Mouse (Mus musculus): ENCODE data around the gene Garnl3.

The Garnl3 gene

GRCm38 (mm10) chr2:33131500-33132092, at the start of gene Garnl3:
Garnl3 (minus strand) TSS chr2:33131654.
- no peak for DNase-seq (ENCODE audit: low read depth, low spot score)

- DNase-seq (ENCODE audit: low read depth, low spot score) = no peak
These were observed 48.6 kb upstream of the Garnl3 start for GRCm38 (mm10) chr2:33179930-33180630.

- DNase-seq (ENCODE audit: low read depth, low spot score) = no peak
These were observed 47.9 kb upstream of the Garnl3 start for GRCm38 (mm10) chr2:33179171-33179929.

GRCm38 (mm10) chr2:33178243-33178932, 46.9 kb upstream of the Garnl3 start:
- no peak for DNase-seq (ENCODE audit: low read depth, low spot score)

- DNase-seq (ENCODE audit: low read depth, low spot score) = no peak
These were observed 46.2 kb upstream of the Garnl3 start for GRCm38 (mm10) chr2:33177443-33178242.

GRCm38 (mm10) chr2:33176921-33177320, 45.5 kb upstream of the Garnl3 start:
- no peak for DNase-seq (ENCODE audit: low read depth, low spot score)

- DNase-seq (ENCODE audit: low read depth, low spot score) = no peak
These were observed 45.1 kb upstream of the Garnl3 start for GRCm38 (mm10) chr2:33176516-33176915.

- DNase-seq (ENCODE audit: low read depth, low spot score) = no peak
These were observed 42.2 kb upstream of the Garnl3 start for GRCm38 (mm10) chr2:33173686-33174085.

- no peak for DNase-seq (ENCODE audit: low read depth, low spot score)
These were observed 41.7 kb upstream of the Garnl3 start for GRCm38 (mm10) chr2:33173126-33173525.

GRCm38 (mm10) chr2:33170777-33171565, 39.5 kb upstream of the Garnl3 start:
- DNase-seq (ENCODE audit: low read depth, low spot score) = no peak

- no peak for DNase-seq (ENCODE audit: low read depth, low spot score)
These were observed 38.0 kb upstream of the Garnl3 start for GRCm38 (mm10) chr2:33169445-33169844.

GRCm38 (mm10) chr2:33167060-33167459, 35.6 kb upstream of the Garnl3 start:
- DNase-seq (ENCODE audit: low read depth, low spot score) = no peak

GRCm38 (mm10) chr2:33165710-33166374, 34.4 kb upstream of the Garnl3 start:
- no peak for DNase-seq (ENCODE audit: low read depth, low spot score)

GRCm38 (mm10) chr2:33165229-33165628, 33.8 kb upstream of the Garnl3 start:
- no peak for DNase-seq (ENCODE audit: low read depth, low spot score)

- DNase-seq (ENCODE audit: low read depth, low spot score) = no peak
These were observed 33.2 kb upstream of the Garnl3 start for GRCm38 (mm10) chr2:33164646-33165045.

- no peak for DNase-seq (ENCODE audit: low read depth, low spot score)
These were observed 30.7 kb upstream of the Garnl3 start for GRCm38 (mm10) chr2:33162126-33162525.

- no peak for DNase-seq (ENCODE audit: low read depth, low spot score)
These were observed 29.0 kb upstream of the Garnl3 start for GRCm38 (mm10) chr2:33160326-33160973.

- DNase-seq (ENCODE audit: low read depth, low spot score) = no peak
These were observed 28.1 kb upstream of the Garnl3 start for GRCm38 (mm10) chr2:33159593-33159992.

GRCm38 (mm10) chr2:33158895-33159294, 27.4 kb upstream of the Garnl3 start:
- no peak for DNase-seq (ENCODE audit: low read depth, low spot score)
